Mouse (Mus musculus) frontal cortex, postnatal 25 days (tissue): ENCODE results near the gene Mlc1.

Experiments used
- DNase-seq, 2 experiments: peaks; one replicate each; pipeline ENCODE4 v3.0.0; 2022; ENCODE audit warnings: low spot score in 2 of 2

Gene Mlc1

DNA sequence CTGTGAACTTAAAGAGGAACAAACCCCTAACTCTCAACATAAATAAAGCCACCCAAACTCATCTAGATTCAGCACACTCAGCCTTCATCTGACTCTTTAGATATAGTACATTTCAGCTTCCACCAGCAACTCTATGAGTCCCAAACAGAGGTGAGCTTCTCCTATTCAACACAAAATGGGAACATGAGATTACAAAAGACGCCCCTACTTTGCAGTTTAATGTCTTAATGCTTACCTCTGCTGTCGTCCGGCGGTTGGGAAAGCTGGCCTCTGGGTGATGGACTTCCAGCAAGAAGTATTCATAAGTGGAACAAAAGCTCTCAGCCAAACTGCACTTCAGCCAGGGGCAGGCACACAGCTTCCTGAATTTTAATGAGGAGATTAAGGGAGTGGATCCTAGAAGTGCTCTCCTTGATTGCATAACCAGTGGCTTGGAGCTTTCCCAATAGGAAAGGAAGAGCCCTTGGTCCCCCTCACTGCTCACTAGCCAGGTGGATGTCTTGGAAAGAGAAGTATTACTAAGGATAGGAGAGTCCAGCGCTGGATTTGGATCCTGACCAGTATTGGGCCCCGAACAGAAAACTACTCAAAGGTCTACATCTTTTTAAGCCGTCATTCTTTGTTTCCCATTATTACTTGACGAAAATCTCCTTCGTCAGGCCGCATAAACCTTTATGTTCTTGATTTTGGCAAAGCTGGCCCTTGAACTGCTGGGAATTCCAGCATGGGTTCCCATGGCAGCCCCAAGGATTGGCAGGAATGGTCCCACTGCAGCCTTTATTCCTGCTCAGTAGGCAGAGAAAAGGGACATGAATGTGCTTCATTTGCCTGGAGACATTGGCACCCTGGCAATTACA is at the start of gene Mlc1:
Mlc1 (minus strand) TSS at position 727 of the 857 bp plus-strand sequence.
- no peak for DNase-seq

DNA sequence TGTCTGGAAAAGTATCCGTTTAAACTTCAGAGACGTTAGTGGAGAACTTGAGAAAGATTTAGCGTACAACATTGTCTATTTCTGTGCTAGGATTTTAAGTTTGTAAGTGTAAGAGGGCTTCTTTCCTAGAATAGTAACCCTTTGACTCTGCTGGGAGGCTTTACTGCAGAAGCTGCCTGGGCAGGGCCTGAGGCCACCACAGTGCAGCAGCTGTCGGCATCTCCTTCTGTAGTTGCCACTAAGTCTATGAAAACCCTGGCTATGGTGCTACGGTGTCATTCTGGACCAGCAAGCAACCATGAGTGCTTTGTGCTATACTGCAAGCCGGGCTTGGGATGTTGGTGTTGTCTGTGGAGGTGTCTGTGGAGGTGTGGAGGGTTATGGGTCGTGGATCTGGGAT is 41.7 kb upstream of the Mlc1 start:
- no peak for DNase-seq

DNA sequence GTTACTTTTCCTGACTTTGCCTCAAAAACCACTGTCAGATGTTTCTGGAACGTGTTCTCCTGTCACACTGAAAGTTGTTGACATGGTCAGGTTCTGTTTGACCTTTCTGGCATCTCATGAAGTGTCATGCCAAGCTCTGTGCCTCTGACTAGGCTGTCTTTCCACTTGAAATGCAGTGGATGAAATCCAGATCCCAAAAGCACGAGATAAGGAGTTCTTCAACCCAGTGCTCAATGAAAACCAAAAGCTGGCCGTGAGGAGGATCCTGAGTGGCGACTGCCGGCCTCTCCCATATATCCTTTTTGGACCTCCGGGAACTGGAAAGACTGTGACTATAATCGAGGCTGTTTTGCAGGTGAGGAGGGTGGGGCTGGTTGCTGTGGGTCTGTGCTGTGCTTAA is 41.3 kb upstream of the Mlc1 start:
- DNase-seq: no peak

DNA sequence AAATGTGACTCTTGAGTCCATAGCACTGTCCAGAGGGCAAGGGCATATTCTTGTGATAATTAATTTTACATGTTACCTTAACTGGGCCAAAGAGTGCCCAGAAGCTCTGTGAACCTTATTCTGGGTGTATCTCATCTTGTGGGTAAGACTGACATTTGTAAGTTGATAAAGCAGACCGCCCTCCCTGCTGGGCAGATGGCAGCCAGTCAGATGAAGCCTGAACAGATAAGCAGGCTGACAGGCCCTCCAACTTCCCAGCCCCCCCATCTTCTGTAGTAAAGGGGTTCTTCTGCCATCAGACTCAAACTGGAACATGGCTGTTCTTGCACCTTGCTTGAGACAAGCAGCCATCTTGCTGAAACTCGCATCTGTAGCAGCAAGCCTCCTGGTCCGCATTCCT is 37.9 kb upstream of the Mlc1 start:
- no peak for DNase-seq

DNA sequence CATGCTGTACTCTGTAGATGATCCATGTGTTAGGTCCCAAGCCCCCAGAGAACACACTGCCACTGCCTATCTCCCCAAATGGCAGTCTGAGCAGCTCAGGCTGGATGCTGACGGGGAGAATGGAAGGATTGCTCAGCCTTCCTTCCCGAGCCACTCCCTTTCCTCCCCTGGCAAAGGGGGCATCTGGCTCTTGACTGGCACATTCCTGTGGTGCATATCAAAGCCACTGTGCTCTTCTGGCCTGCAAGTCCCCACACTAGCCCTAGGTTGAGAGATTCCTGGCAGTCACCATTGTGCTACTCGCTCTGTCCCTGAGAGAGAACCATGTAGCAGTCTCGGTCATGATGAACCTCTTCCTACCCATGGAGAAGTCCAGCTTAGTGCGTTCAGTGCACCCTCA is 29.0 kb upstream of the Mlc1 start:
- no peak for DNase-seq

DNA sequence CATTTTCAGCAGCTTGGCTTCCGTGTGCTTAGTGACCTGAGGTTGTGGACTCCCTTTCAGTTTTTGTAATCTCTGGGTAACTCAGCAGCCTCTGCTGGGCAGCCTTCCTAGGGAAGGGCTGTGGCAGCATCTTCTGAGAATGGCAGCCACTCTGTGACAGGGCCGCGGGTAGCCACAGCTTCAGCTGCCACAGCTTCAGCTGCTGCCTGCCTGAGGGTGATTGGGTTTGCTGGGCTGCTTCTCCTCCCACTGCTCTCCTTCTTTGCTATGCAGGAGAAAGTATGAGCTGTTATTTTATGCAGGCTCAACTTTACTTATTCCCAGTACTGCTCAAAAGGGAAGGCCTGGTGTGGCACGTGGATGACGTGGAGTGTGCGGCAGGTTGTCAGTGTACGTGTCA is 28.2 kb upstream of the Mlc1 start:
- DNase-seq: no peak

DNA sequence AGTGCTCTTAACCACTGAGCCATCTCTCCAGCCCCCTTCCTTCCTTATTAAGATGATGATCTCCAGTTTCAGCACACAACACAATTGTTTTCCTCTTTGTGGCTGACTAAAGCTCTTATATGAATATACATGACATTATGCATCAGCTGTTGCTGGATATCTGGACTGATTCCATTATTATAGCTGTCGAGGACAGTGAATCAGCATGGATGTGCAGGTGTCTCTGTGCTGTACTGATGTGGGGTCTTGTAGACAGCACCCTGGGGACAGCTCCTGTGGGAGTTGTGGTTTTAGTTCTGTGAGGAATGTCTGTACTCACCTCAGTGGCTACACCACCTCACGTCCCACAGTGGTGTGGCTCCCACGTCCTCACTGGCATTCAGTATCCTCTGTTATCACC is 22.4 kb upstream of the Mlc1 start:
- no peak for DNase-seq

DNA sequence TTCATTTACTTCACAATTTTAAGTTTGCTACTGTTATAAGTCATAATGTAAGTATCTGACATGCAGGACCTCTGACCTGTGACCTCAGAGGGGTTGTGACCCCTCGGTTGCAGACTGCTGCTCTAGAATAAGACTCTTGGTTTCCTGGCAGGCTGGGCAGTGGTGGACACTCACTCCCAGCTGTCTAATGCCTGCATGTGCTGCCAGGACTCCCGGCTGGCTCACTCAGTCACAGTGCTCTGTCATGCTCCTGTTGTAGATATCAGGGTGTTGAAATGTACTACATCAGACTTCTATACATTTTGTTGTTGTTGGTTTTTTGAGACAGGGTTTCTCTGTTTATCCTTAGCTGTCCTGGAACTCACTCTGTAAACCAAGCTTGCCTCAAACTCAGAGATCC is 21.6 kb upstream of the Mlc1 start:
- no peak for DNase-seq

DNA sequence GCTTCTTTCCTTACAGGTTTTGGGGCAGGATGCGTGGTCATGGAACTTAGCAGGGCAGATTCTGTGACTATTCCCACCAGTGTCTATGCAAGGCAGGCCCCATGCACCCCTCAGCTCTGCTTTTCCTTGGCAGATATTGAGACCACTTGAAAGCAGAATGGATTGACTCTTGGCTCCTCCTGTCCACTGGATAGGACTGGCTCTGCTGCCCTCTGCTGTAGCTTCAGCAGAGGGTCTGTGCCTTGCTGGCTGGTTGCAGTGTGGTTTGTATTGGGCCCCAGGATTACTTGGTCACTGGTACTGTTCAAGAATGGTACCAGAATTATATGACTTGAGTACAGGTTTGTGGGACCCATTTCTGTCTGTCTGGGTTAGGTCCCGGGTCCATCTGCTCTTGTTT is 20.3 kb upstream of the Mlc1 start:
- no peak for DNase-seq

DNA sequence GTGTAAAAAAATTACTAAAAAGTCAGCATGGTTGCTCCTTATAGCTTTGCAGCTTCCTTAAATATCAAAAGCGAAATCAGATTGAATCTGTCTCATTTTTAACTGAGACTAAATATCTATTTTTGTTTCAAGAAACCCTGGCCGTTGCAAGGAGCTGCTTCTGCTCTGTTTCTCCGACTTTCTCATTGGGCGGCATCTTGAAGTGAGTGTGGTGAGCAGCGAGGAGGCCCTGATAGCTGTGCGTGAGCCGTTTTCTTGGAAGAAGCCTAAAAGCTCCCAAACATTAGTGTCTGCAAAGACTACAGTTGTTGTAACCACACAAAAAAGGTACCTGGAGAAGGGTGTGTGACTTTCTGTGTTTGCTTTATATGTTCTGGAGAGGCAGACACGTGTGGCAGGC is 19.8 kb upstream of the Mlc1 start:
- DNase-seq: no peak

DNA sequence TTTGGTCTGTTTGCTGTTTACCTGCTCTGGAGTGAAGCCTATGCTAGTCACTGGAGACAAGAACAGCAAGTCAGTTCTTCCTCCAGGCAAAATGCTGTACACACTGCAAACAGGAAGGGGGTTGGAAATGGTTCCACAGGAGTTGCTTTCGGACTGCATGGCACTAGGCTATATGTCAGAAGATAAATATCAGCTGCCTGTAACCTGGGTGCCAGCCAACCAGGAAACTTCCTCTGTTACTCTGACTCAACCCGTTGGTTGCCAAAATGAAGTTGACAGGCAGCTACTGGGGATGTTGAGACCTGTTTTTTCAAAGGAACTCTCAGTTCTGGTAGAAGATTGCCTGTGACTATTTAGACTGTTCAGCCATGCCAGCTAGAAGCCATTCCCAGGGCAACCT is 10.4 kb upstream of the Mlc1 start:
- no peak for DNase-seq

DNA sequence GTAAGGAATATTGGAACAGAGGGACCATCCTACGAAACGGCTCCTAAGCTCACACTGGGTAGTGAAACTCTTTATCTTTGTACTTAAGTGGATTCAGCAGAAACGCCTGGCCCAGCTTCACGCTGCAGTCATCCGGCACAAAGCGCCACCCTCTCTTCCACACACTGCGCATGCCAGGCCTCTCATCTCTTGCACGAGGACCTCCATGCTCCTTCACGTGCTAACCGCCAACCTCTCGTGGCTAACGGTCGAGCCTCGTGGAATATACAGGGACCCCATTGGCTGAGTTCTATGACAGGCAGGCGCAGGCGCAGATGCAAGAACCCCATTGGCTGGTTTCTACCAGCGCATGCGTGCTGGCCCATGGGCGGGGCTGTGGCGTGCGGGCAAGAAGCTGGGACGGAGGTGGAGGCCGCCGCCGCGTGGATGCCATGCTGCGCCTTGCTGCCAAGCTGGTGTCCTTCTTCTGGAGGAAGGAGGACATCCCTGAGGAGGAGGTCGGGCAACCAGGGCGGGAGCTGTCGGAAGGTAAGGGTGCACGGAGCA is 3.8 kb upstream of the Mlc1 start, which contains the start of gene Mov10l1:
Mov10l1 (plus strand) TSS at position 376 of the 546 bp plus-strand sequence.
- DNase-seq: no peak

DNA sequence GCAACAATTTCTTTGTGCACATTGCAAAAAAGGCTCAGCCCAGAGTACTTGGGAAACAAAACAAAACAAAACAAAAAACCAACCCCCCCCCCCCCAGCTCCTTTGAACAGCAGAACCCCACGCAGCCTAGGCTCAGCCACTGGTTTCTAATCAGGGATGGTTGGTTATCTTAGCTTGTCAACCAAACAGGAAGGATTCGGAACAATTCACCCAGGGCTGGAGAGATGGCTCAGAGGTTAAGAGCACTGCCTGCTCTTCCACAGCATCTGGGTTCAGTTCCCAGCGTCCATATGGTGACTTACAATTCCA is 285 bp upstream of the Mlc1 start:
- DNase-seq: no peak

DNA sequence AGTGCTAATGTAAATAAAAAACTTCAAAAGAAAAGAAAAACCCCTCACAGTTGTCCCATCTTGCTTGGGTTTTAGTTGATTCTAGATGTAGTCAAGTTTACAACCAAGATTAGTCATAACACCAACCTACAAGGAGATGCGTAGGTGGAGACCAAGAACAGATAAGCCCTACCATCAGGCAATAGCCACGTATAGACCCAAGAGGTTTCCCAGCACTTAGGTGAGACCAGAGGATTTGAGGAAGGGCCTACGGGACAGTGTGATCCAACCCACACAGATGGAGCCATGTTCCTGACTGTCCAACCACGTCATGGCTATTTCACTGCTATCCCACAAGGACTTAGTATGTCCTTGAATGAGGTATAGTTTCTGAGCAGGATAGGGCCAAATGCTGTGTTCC is 6.5 kb downstream of the Mlc1 start:
- no peak for DNase-seq

DNA sequence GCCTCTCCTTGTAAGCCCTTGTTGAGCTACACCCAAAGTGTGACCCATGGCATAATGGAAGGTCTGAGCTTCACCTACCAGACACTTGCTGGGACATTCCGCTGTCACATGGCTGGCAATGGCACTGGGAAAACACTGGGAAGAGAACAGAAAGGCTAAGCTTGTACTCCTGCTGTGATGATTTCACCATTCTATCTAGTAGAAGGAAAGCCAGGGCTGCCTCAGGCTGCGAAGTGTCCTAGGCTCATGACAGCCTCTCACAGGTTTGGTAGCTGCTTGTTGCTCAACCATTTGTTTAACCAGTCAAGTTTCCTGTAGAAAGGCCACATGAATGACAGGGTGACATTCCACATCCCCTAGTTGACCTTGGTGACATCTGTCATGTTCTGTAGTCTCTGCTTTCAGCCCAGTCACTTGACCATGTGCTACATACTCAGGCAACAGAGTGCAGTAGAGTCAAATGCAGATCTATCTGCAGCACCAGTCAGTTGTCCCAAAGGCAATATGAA is 14.7 kb downstream of the Mlc1 start:
- DNase-seq: no peak

DNA sequence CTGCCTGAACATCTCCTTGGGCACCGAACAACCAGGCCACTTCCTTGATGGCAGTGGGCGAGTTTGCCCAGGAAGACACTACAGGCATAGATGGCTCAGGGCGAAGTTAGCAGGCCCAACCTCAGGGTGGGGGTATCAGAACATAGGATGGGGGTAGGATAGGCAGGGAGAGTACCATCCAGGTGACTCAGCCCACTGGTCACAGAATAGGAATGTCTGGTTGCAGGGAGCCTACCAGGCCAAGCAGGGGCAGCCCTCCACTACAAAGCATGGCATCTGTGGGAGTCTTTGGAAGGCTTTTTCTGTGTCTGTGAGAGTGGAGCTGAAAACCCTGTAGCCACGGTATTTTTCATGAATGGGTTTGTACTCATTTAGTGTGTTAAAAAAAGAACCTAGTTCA is 21.3 kb downstream of the Mlc1 start:
- DNase-seq: no peak

DNA sequence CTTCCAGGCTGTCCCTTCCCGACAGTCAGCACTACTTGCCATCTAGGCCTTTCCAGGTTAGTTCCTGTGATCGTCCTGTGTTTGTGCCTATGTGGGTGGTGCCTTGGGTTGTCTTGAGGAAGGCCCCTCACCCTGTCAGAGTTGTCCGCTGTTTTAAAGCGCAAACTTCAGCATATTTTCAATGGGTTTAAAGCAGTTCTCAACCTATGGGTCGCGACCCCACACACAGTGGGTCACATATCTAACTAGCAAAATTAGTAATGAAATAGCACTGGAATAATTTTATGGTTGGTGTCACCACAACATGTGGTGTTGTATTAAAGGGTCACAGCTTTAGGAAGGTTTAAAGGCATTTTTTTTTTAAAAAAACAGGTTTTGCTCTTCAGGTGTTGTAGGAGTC is 23.5 kb downstream of the Mlc1 start:
- DNase-seq: no peak

DNA sequence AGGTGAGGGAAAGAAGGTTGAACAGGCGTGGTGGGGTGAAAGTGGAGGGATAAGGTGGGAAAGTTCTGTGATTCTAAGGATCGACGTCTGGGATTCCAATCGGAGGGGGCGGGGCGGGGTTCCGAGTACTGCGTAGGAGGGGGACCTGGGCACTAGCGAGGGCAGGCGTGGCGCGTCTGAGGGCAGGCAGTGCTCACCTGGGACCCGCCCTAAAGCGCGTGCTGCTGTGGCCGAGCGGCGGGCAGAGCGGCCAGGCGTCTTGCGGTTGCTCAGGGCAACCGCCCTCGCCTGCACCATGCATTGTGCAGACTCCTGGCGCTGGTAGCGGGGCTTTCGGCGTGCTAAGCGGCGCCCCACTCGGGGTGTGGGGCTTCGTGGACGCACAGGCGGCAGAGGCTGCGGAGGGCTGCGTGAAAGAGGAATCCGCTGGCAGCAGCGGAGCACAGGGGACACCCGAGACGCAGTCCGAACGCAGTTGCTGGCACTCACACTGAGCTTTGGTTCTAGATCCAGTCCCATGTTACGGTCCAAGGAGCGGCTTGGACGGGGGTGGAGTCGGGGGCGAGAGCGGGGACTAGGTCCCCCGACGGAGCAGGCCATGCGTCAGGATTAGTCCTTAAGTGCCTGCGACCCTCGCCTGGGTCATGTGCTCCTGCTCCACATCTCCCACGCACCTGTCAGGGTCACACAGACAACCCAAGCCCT is 24.3 kb downstream of the Mlc1 start, which contains the start of gene Ttll8:
Ttll8 (minus strand) TSS at position 51 of the 705 bp plus-strand sequence.
- no peak for DNase-seq

DNA sequence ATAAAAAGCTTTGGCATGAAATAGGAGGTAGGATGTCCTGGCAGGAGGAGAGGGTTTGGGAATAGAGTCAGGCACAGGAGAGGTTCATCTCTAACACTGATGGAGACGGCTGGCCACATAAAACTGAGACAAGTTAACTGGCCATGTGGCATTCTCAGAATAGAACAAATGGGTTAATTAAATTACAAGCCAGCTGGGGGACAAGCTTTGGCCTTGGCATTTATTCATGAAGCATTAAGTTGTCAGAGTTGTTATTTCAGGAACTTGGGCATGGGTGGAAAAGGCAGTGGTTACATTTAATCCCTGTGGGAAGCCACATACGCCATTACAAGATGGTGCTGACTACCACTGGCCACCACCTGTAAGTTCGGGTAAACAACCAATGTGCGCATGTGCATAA is 27.6 kb downstream of the Mlc1 start:
- DNase-seq: no peak

DNA sequence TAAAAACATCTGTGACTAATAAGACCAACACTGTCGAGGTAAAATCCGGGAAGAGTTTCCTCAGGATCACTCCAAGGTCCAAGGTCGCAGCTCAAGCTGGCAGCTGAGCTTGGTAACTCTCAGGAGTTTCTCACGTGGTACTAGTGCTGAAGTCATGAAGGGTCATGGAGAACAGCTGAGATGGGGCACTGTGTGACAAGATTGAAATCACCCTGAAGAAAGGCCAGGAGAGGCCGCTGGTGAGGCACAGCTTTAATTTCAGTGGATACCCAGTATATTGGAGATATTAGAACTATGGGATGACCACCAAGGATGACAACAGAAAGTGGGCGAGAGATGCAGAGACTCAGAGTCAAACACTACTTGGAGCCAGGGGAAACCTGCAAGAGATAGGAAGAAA is 32.0 kb downstream of the Mlc1 start:
- no peak for DNase-seq

DNA sequence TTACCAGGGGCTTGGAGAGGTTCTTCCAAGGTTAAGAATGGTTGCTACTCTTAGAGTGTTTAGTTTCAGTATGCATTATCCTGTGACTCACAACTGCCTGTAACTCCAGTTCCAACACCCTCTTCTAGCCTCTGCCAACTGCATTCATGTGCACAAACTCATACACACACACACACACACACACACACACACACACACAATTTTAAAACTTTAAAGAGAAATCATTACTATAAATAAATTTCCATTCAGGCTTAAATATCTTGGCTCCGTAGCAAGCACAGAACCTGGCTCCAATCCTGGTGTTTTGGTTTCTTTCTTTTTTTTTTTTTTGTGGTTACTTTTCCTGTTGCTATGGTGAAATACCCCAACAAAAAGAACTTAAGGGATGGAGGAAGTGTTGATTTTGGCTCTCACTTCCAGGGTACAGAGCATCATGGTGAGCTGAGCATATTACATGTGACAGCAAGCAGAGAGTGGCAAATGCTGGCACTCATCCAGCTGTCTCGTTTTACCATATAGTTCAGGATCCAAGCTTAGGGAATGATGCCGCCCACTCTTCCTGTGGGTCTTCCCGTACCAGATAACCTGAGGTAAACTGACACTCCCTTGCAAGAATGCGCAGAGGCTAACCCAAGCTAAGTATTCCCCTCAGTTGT is 34.8 kb downstream of the Mlc1 start:
- DNase-seq: no peak

DNA sequence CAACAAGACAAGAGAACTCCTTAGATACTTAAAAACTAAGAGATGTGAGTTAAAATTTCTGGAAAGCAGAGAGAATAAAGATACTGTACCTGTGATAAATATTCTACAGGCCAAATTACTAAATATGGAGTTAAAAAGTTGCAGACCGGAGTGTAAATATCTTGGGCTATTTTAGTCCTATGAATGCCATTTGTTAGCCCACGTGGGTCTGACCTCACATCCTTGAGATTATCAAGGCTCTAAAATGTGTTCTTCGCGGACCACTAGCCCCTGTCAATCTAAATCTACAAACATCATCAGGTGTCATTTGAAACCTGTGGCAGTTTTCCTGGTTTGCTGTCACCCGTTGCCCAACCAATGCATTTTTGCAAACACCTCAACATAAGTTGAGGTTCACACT is 36.0 kb downstream of the Mlc1 start:
- DNase-seq: no peak

DNA sequence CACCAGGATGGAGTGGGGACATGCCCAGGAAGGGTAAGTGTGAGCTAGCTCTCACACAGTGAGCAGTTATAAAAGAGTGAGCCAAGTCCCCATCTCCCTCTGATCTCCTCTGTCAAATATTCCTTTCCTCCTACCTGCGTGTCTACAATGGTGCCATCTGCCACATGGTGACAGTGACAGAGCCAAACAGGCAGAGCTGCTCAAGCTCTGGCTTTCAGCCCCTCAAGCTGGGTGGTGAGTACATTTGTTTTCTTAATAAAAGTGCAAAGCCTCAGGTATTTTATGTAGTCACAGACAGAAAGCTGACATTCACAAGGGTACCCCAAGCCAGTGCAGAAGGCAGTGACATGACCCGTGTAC is 41.5 kb downstream of the Mlc1 start:
- no peak for DNase-seq
